Mouse (Mus musculus) right cerebral cortex, postnatal 14 days (tissue): ENCODE measurements around the gene Cutc.

Experiments
- DNase-seq: peaks from one replicate; pipeline ENCODE4 v3.0.0; 2022

Cutc gene

GRCm38 (mm10) chr19:43752489-43753225, at the start of gene Cutc, which contains the start of gene Cox15:
Gene Cutc (plus strand): TSS chr19:43752996.
Gene Cox15 (minus strand): TSS chr19:43753000.
- peak; percentile 97 for DNase-seq

GRCm38 (mm10) chr19:43704211-43704610, 48.6 kb upstream of the Cutc start:
- no peak for DNase-seq

DNA sequence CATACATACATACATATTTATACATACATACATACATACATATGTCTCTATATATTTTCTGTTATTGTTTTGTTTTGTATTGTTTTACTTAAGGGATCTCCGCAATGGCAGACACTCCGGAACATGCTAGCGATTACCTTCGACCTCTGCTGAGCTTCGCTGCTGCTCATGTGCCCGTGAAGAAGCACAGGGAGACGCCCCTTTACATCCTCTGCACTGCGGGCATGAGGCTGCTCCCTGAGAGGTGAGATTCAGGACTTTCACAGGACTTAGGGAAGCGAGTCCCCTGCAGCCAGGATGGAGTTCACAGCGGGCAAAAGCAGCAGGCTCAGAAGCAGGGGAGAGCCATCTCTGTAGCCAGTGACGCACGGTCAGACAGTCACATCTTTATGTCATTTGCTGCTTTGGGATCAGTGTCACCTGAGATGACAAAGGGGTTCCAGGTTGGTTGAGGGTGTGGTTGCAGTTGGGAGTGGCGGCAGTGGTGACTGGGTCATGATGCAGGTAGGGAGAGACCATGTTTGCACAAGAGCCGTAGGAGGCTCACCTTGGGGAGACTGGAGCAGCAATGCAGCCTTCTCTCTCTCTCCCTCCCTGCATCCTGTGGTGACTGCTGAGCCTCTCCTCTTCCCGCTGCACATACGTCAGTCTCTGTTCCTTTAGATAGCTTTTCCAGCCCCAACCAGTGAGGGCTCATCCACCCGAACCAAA, 47.9 kb upstream of the Cutc start:
- DNase-seq = no peak

- DNase-seq = no peak
These were observed 44.6 kb upstream of the Cutc start for GRCm38 (mm10) chr19:43708206-43708605.

GRCm38 (mm10) chr19:43709317-43709716, 43.5 kb upstream of the Cutc start:
- no peak for DNase-seq

GRCm38 (mm10) chr19:43711159-43711916, 41.5 kb upstream of the Cutc start:
- no peak for DNase-seq

DNA sequence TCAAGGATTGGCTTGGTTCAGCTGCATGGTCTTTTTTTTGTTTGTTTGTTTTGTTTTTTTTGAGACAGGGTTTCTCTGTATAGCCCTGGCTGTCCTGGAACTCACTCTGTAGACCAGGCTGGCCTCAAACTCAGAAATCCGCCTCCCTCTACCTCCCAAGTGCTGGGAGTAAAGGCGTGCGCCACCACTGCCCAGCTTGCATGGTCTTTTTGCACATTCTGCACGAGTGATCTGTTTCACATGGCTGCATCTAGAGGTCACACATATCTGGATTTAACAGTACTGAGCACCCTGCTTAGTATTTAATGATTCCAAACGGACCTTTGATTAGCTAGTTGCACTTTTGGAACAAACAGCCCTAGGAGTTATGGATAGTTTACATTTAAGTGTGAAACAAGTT, 40.8 kb upstream of the Cutc start:
- DNase-seq = no peak

- no peak for DNase-seq
These were observed 32.7 kb upstream of the Cutc start for GRCm38 (mm10) chr19:43720061-43720460.

DNA sequence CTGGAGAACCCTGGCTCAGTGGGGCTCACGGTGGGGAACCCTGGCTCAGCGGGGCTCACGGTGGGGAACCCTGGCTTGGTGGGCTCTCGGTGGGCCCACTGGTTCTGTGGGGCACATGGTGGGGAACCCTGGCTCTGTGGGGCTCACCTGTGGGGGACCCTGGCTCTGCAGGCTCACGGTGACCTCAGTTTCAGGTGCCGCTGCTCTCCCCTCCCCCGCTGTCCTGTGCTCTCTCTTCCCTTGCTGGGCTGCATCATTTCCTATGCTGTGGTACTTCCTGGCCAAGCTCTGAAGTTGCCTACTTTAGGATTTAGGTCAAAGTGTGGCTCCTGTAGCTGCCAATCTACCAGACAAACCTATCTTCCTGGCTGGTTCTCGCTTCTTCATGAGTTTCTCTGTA, 29.9 kb upstream of the Cutc start:
- DNase-seq = no peak

GRCm38 (mm10) chr19:43723501-43723900, 29.3 kb upstream of the Cutc start:
- no peak for DNase-seq

DNA sequence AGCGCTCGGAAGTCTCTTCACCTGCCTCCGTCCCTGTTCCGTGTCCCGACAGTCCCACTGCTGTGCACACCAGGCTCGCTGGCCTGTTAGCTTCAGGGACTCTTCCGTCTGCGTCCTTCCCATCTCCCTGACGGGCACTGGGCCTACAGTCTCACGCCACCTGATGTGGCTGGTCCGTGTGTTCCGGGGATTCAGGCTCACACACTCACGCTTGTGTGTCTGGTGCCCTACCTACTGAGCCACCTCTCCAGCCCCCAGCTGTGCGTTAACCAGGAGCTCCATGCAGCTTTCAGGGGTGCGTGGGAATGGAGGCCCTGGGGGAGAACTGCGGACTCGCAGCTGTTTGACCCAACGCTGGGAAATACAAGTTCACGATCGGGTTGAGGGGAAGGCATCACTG, 28.6 kb upstream of the Cutc start:
- no peak for DNase-seq

- no peak for DNase-seq
These were observed 28.0 kb upstream of the Cutc start for GRCm38 (mm10) chr19:43724821-43725220.

DNA sequence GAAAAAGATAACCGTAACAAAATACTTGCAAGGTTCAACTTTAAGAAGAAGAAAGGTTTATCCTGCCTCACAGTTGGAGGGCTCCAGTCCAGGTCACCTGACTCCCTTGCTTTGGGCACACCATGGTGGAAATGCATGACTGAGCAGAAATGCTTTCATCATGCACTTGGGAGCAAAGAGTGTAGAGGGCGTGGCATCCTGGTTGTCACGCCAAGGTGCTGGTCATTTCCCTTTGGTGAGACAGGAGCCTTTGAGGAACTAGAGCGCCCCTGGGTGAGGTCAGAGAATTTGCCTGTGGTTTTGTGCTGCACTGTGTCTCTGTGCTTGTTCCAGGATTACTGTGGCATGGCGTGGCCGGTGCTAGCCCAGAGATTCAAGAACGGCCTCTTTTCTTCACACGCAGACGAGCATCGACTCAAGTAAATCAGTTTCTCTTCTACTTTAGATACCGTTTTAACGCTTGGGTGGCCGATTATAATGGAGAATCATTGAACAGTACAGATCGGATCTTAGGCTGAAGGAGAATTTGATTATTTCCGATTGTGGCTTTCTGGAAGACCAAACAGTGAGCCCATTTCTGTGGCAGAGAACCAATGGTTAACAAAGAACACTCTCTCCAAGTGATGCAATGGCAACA, 26.2 kb upstream of the Cutc start:
- no peak for DNase-seq

DNA sequence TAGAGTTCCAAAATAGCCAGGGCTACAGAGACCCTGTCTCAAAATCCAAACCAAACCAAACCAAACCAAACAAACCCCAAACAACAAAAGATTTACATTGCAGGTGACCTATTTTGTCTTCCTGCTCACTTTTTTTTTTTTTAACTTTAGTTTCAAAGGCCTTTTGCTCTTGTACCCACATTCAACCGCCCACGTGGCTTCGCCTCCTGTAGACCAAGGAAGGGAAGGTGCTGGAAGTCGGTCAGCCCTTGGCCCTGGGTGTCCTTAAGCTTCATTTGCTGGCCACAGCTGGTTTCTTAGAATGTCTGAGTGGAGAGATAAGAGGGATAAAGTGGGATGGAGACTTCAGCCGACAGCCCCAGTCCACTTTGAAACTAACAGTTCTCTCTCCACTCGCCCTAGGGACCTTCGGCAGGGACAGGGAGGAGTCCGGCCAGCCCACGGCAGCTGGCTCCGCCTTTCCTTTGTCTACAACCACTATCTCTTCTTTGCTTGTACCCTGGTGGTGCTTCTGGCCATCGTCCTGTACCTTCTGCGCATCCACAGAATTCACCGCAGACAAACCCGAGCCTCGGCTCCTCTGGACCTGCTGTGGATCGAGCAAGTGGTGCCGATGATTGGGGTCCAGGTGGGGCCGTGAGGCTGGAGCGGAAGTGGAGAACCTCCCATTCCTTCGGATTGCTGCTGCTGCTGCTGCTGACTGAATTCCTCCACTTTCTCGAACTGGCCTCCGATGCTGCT, 23.3 kb upstream of the Cutc start:
- no peak for DNase-seq

DNA sequence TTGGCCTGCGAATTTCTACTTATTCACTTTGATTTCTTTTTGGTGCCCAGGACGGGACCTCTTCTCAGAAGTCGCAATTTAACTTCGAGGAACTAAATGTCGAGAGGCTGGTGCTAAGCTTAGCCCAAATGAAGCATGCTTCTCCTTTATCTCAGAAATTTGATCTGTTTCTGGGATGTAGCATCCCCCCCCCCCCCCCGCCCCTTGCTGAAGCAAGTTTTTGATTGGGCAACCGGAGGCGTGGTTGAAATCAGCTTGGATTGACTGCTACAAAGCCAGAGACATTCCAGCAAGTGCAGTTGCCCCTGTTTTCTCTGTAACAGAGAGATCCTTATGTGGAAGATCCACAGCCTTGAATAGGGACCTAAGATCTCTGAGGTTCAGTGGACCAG, 22.8 kb upstream of the Cutc start:
- DNase-seq = no peak

- DNase-seq = no peak
These were observed 21.6 kb upstream of the Cutc start for GRCm38 (mm10) chr19:43731157-43731556.

DNA sequence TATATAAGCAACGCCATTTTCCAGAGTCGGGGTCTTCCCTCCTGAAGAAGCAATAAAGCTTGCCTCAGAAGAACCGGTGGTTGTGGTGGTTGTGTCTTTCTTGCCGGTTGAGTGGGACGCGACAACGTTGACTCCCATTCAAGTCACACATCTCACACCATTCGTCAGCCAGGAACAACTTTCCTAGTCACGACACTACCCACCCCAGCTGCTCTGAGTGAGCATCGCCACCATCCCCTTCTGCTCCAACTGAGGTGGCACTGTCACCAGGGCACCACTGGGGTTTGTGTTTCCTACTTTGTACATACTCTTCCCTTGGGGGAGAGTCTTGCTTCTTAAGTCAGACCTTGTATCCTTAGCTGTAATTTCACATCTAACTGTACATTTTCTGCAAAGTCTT, 14.4 kb upstream of the Cutc start:
- no peak for DNase-seq

DNA sequence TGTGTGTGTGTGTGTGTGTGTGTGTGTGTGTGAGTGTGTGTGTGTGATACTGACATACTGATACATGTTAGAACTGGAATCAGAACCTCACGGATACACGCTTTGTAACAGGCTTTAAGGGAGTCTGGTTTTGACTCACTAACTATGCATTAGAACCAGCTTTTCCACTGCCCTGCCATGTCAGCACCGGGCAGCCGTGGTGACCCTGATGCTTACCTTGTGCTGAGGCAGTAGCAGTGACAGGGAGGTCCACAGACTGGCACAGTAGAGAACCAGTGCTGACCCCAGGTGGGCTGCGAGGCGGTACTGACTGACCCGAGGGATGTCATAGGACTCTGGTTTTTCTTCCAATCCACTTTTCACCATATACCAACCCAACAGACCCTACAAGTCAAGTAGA, 9.4 kb upstream of the Cutc start:
- no peak for DNase-seq

DNA sequence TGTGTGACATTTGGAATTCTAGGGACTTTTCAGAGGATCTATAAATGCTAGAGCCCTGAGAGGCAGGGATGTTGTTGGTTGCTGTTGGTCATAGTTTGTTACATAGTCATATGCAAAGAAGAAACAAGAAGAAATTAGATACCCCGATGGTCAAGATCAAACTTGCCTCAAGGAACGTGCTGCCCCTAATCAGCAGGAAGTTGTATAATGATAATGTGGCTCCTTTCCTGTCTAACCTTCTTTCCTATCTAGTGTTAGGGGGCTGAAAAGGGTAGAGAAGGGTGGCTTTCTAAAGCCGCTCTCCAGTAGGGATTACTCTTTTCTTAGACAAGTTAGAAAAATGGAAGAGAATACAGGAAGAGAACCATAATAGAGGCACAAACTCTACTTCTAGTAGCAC, 7.1 kb upstream of the Cutc start:
- DNase-seq = no peak

DNA sequence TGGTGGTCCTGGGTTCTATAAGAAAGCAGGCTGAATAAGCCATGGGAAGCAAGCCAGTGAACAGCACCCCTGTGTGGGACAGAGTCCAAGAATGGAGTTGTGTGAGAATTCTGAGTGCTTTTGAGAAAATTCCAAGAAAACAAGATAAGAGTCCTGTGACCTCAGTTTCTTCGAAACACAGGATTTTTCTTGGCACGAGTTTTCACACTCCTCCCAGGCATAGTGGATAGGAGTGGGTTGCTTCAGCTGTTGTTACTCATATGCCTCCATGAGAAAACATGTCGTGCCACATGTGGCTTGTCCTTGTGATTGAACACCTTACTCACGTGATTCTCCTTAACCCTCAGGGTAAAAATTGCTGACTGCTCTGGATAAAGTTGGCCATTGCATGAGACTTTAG, 4.9 kb upstream of the Cutc start:
- no peak for DNase-seq

- no peak for DNase-seq
These were observed 2.8 kb upstream of the Cutc start for GRCm38 (mm10) chr19:43750008-43750407.

DNA sequence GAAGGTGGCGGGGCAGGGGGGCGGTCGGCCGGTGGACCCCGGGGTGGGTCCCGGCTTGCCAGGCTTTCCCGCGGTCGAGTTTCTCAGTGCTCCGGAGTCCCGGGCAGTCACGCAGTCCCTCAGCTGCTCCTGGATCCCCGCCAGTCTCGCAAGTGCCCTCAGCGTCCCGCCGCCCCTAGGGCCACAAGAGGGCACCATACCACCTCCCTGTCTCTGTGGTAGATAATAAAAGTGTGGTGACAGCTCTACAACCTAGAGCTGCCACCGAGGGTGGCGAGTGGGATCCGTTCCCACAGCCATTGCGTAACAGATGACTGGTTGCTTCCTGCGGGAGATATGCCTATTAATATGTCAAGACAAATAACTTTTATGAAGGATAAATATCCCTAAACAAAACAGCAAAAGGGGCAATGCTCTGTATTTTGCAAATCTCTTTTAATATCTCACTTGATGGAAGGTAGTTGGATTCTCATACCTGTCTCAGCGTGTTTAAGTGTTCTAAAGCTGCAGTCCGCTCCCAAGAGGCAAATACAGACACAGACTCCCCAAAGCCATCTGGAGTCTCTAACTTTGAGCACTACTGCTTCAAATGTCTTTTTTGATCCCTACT, 535 bp downstream of the Cutc start:
- peak; percentile 89 for DNase-seq
